Mouse (Mus musculus): Measurements from ENCODE around the gene Mcrip1. TPM values are rescaled to one million over a fixed set of nuclear protein-coding genes. Genes with fewer than 3 reads are reported as not detected.

Mcrip1 gene
- polyA plus RNA-seq, 1 experiment: 117 TPM

- no peak for DNase-seq (ENCODE audit: low spot score)
Observed at GRCm38 (mm10) chr11:120545964-120546363, 3.6 kb downstream of the Mcrip1 start.

- no peak for DNase-seq (ENCODE audit: low spot score)
Observed at GRCm38 (mm10) chr11:120542376-120542775, 7.2 kb downstream of the Mcrip1 start.

- DNase-seq (ENCODE audit: low spot score): no peak
Observed at GRCm38 (mm10) chr11:120541907-120542306, 7.6 kb downstream of the Mcrip1 start.

- DNase-seq (ENCODE audit: low spot score): peak; percentile 48
Observed at GRCm38 (mm10) chr11:120539285-120540014, 10.1 kb downstream of the Mcrip1 start.

- DNase-seq (ENCODE audit: low spot score): no peak
Observed at GRCm38 (mm10) chr11:120538955-120539284, 10.6 kb downstream of the Mcrip1 start.

GRCm38 (mm10) chr11:120538485-120538884, 11.0 kb downstream of the Mcrip1 start:
- no peak for DNase-seq (ENCODE audit: low spot score)

GRCm38 (mm10) chr11:120535804-120536203, 13.7 kb downstream of the Mcrip1 start:
- DNase-seq (ENCODE audit: low spot score): no peak

GRCm38 (mm10) chr11:120535145-120535544, 14.4 kb downstream of the Mcrip1 start:
- DNase-seq (ENCODE audit: low spot score): no peak

- no peak for DNase-seq (ENCODE audit: low spot score)
Observed at GRCm38 (mm10) chr11:120534093-120534492, 15.4 kb downstream of the Mcrip1 start.

- DNase-seq (ENCODE audit: low spot score): no peak
Observed at GRCm38 (mm10) chr11:120531646-120532045, 17.9 kb downstream of the Mcrip1 start.

- DNase-seq (ENCODE audit: low spot score): peak; percentile 35
Observed at GRCm38 (mm10) chr11:120530085-120530964, 19.2 kb downstream of the Mcrip1 start, which contains the start of gene Gcgr. TSS of gene Gcgr (plus strand) at chr11:120530699.

GRCm38 (mm10) chr11:120528903-120529302, 20.6 kb downstream of the Mcrip1 start:
- DNase-seq (ENCODE audit: low spot score): no peak

- no peak for DNase-seq (ENCODE audit: low spot score)
Observed at GRCm38 (mm10) chr11:120527690-120528354, 21.7 kb downstream of the Mcrip1 start.

GRCm38 (mm10) chr11:120525959-120526358, 23.6 kb downstream of the Mcrip1 start:
- DNase-seq (ENCODE audit: low spot score): no peak

GRCm38 (mm10) chr11:120522581-120522980, 26.9 kb downstream of the Mcrip1 start:
- no peak for DNase-seq (ENCODE audit: low spot score)

- DNase-seq (ENCODE audit: low spot score): no peak
Observed at GRCm38 (mm10) chr11:120520967-120521540, 28.5 kb downstream of the Mcrip1 start.

GRCm38 (mm10) chr11:120520498-120520897, 29.0 kb downstream of the Mcrip1 start:
- DNase-seq (ENCODE audit: low spot score): no peak

- no peak for DNase-seq (ENCODE audit: low spot score)
Observed at GRCm38 (mm10) chr11:120519738-120520137, 29.8 kb downstream of the Mcrip1 start.

- DNase-seq (ENCODE audit: low spot score): no peak
Observed at GRCm38 (mm10) chr11:120518558-120518957, 31.0 kb downstream of the Mcrip1 start.

GRCm38 (mm10) chr11:120518027-120518426, 31.5 kb downstream of the Mcrip1 start:
- no peak for DNase-seq (ENCODE audit: low spot score)

GRCm38 (mm10) chr11:120517147-120517546, 32.4 kb downstream of the Mcrip1 start:
- no peak for DNase-seq (ENCODE audit: low spot score)

GRCm38 (mm10) chr11:120515611-120516010, 33.9 kb downstream of the Mcrip1 start:
- peak; percentile 80 for DNase-seq (ENCODE audit: low spot score)

Data from urinary bladder, adult 2 months (tissue).